Mouse (Mus musculus): ENCODE measurements around the gene Plxna1.

The Plxna1 gene

GRCm38 (mm10) chr6:89327746-89328491, 34.5 kb downstream of the Plxna1 start:
- DNase-seq = no peak

- no peak for DNase-seq
These were observed 37.6 kb downstream of the Plxna1 start for GRCm38 (mm10) chr6:89324842-89325241.

GRCm38 (mm10) chr6:89315263-89315662, 47.2 kb downstream of the Plxna1 start:
- no peak for DNase-seq

GRCm38 (mm10) chr6:89311518-89311917, 50.9 kb downstream of the Plxna1 start:
- DNase-seq = no peak

GRCm38 (mm10) chr6:89310236-89310635, 52.2 kb downstream of the Plxna1 start:
- no peak for DNase-seq

- no peak for DNase-seq
These were observed 54.0 kb downstream of the Plxna1 start for GRCm38 (mm10) chr6:89308213-89308973.

GRCm38 (mm10) chr6:89304375-89305058, 57.9 kb downstream of the Plxna1 start:
- no peak for DNase-seq

- DNase-seq = no peak
These were observed 62.6 kb downstream of the Plxna1 start for GRCm38 (mm10) chr6:89299818-89300217.

- no peak for DNase-seq
These were observed 65.3 kb downstream of the Plxna1 start for GRCm38 (mm10) chr6:89296909-89297695.

- no peak for DNase-seq
These were observed 66.3 kb downstream of the Plxna1 start for GRCm38 (mm10) chr6:89296001-89296709.

- DNase-seq = no peak
These were observed 67.8 kb downstream of the Plxna1 start for GRCm38 (mm10) chr6:89294621-89295020.

GRCm38 (mm10) chr6:89291494-89291893, 70.9 kb downstream of the Plxna1 start:
- DNase-seq = no peak

- peak; percentile 42 to 62 for DNase-seq
These were observed 74.3 kb downstream of the Plxna1 start for GRCm38 (mm10) chr6:89288156-89288555.

- DNase-seq = peak; percentile 60 to 69
These were observed 75.6 kb downstream of the Plxna1 start for GRCm38 (mm10) chr6:89286700-89287428.

GRCm38 (mm10) chr6:89286286-89286655, 76.1 kb downstream of the Plxna1 start:
- no peak for DNase-seq

- DNase-seq = no peak
These were observed 76.7 kb downstream of the Plxna1 start for GRCm38 (mm10) chr6:89285561-89286285.

- no peak for DNase-seq
These were observed 77.3 kb downstream of the Plxna1 start for GRCm38 (mm10) chr6:89285116-89285515.

- DNase-seq = no peak
These were observed 79.3 kb downstream of the Plxna1 start for GRCm38 (mm10) chr6:89283095-89283494.

- DNase-seq = no peak
These were observed 79.8 kb downstream of the Plxna1 start for GRCm38 (mm10) chr6:89282626-89283025.

- no peak for DNase-seq
These were observed 80.7 kb downstream of the Plxna1 start for GRCm38 (mm10) chr6:89281492-89282332.
